Mouse (Mus musculus) olfactory bulb, adult 2 months (tissue): ENCODE measurements around the gene Tgfbr2.

Experiments
- CTCF ChIP-seq: fragments of 200-500 bp; IDR thresholded peaks from 2 replicates; pipeline ENCODE4 v1.5.1; 2012; ENCODE audit warnings: low read depth, mild to moderate bottlenecking, low read length, moderate library complexity; ENCODE audit not compliant: insufficient read depth
- POLR2A ChIP-seq: fragments of 200-500 bp; IDR thresholded peaks from 2 replicates; pipeline ENCODE4 v1.6.1; 2012; ENCODE audit warnings: mild to moderate bottlenecking, low read depth, low read length, moderate library complexity; ENCODE audit not compliant: insufficient read depth

GRCm38 (mm10) chr9:116137645-116138044 is 37.5 kb downstream of the Tgfbr2 start:
- no peak for TF ChIP-seq CTCF
- TF ChIP-seq POLR2A = no peak
